Mouse (Mus musculus): Measurements from ENCODE around the gene Olfr1222. TPM values are rescaled to one million over a fixed set of nuclear protein-coding genes. Genes with fewer than 3 reads are reported as not detected.
"Not testable (repeated sequence)": the region's sequence is repeated elsewhere in the genome, so short reads cannot be mapped to it uniquely, and the experiment has no call there.

Gene Olfr1222
- not detected in 2 replicates for polyA plus RNA-seq (2014; fragmentation: Nextera tagmentation; extraction: Ambion mirVana)

DNA sequence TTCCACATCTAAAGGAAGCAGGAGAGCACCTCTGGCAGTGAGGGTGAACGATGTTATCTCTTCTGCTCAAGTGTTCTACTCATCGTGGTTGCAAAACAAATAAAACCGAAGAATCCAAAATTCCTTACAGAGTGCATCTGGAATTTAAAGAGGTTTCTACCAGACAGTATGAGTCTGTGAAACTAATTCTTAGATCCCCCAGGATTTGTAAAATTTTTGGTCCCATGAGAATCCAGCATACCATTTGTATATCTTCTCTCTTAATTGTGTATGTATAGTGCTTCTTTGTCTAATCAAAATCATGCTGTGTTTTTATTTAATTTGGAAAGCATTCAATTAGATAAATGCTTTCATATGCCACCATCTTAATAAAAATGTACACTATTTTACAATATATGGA lies at the start of gene Olfr1222:
Olfr1222 (minus strand) TSS at position 101 of the 400 bp plus-strand sequence.
- no peak for ATAC-seq (replicated peaks; ENCODE audit: insufficient number of reproducible peaks, low FRiP score, low TSS enrichment)
- 37% methylated on average over 3 of the region's 3 CpGs for WGBS (ENCODE audit: insufficient replicate concordance)

GRCm38 (mm10) chr2:89174569-89174968 lies 41.7 kb upstream of the Olfr1222 start, which contains the start of gene Olfr1225:
Olfr1225 (minus strand) TSS chr2:89174669.
- 79% methylated on average over 1 of the region's 1 CpGs for WGBS (ENCODE audit: insufficient replicate concordance)
- Histone ChIP-seq H3K9me3 (replicated peaks; ENCODE audit: control insufficient read depth, low read length) (no peaks in the 10 kb centered on the region), H3K27ac (ENCODE audit: low read depth, low read length) (no peak within 1 kb of the TSS), H3K4me1 (ENCODE audit: control insufficient read depth, insufficient read depth, low read length) (no peaks in the 10 kb centered on the region), H3K36me3 (ENCODE audit: control insufficient read depth, insufficient read depth, low read length) (no peaks in the 10 kb centered on the region), H3K9ac (ENCODE audit: low read depth, low read length) (no peak within 1 kb of the TSS), H3K4me3 (ENCODE audit: low read depth, low read length) (no peak within 1 kb of the TSS), H3K27me3 (ENCODE audit: control insufficient read depth, insufficient read depth, low read length) (no peaks in the 10 kb centered on the region), H3K4me2 (no peak within 1 kb of the TSS)
- ATAC-seq (replicated peaks; ENCODE audit: insufficient number of reproducible peaks, low FRiP score, low TSS enrichment), result no peak

More for the DNA sequence above, at the start of gene Olfr1222:
- Histone ChIP-seq H3K4me2 (no peak within 1 kb of the TSS), H3K4me1 (ENCODE audit: control insufficient read depth, insufficient read depth, low read length) (no peaks in the 10 kb centered on the region), H3K27me3 (ENCODE audit: control insufficient read depth, insufficient read depth, low read length) (no peaks in the 10 kb centered on the region), H3K27ac (ENCODE audit: low read depth, low read length) (no peak within 1 kb of the TSS), H3K4me3 (ENCODE audit: low read depth, low read length) (no peak within 1 kb of the TSS), H3K9ac (ENCODE audit: low read depth, low read length) (no peak within 1 kb of the TSS), H3K9me3 (replicated peaks; ENCODE audit: control insufficient read depth, low read length) (no peaks in the 10 kb centered on the region), H3K36me3 (ENCODE audit: control insufficient read depth, insufficient read depth, low read length) (no peaks in the 10 kb centered on the region)

DNA sequence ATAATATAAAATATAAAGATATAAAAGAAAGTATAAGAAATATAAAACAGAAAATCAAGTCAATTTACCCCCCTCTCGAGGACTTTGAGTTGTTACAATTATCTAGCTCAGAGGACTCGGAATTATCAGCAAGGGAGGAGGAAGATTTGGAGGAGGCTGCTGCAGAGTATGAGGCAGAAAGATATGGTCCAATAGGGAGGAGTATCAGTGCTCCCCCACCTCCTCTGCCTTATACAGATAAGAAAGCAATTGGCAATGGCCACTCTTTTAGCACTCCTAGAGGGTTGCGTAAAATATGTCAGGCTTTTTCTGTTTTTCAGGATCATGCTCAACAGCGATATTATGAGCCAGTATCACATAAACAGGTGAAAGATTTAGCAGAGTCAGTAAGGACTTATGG lies 31.9 kb upstream of the Olfr1222 start:
- not testable (repeated sequence) for H3K9me3 ChIP-seq (replicated peaks; ENCODE audit: control insufficient read depth, low read length); H3K27me3 ChIP-seq (ENCODE audit: control insufficient read depth, insufficient read depth, low read length); ATAC-seq (replicated peaks; ENCODE audit: insufficient number of reproducible peaks, low FRiP score, low TSS enrichment); H3K9ac ChIP-seq (ENCODE audit: low read depth, low read length); H3K4me3 ChIP-seq (ENCODE audit: low read depth, low read length); H3K4me1 ChIP-seq (ENCODE audit: control insufficient read depth, insufficient read depth, low read length); H3K27ac ChIP-seq (ENCODE audit: low read depth, low read length); H3K36me3 ChIP-seq (ENCODE audit: control insufficient read depth, insufficient read depth, low read length); H3K4me2 ChIP-seq
- WGBS (ENCODE audit: insufficient replicate concordance), result 75% methylated on average over 4 of the region's 4 CpGs

DNA sequence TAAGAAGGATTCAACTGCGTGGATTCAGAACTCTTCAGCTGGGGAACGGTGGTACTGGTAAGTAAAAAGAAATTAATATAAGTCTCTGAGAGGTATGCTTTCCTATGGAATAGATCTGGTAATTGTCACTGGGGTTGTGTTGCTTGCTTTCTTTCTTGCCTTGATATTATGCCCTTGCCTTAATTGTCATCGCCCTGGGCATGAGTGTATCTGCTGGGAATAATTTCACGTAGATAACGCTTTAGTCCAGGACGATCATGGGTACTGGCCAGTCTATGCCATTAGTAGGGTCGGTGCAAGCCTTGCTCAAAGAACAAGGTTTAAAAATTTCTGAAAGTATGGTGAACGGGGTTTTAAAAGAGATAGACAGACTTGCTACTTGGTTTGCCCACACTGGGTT lies 31.1 kb upstream of the Olfr1222 start, which contains the start of gene Olfr1224-ps1:
Olfr1224-ps1 (minus strand) TSS at position 101 of the 400 bp plus-strand sequence.
- WGBS (ENCODE audit: insufficient replicate concordance), result 86% methylated on average over 8 of the region's 8 CpGs

GRCm38 (mm10) chr2:89151460-89151859 lies 18.6 kb upstream of the Olfr1222 start, which contains the start of gene Olfr1223:
Olfr1223 (minus strand) TSS chr2:89151560.
- Histone ChIP-seq H3K36me3 (ENCODE audit: control insufficient read depth, insufficient read depth, low read length) (no peaks in the 10 kb centered on the region), H3K4me2 (no peak within 1 kb of the TSS), H3K4me1 (ENCODE audit: control insufficient read depth, insufficient read depth, low read length) (no peaks in the 10 kb centered on the region), H3K4me3 (ENCODE audit: low read depth, low read length) (no peak within 1 kb of the TSS), H3K9me3 (replicated peaks; ENCODE audit: control insufficient read depth, low read length) (no peaks in the 10 kb centered on the region), H3K27me3 (ENCODE audit: control insufficient read depth, insufficient read depth, low read length) (no peaks in the 10 kb centered on the region), H3K27ac (ENCODE audit: low read depth, low read length) (no peak within 1 kb of the TSS), H3K9ac (ENCODE audit: low read depth, low read length) (no peak within 1 kb of the TSS)
- no peak for ATAC-seq (replicated peaks; ENCODE audit: insufficient number of reproducible peaks, low FRiP score, low TSS enrichment)
- WGBS (ENCODE audit: insufficient replicate concordance), result 65% methylated on average over 1 of the region's 1 CpGs

More for the DNA sequence above, 31.1 kb upstream of the Olfr1222 start, which contains the start of gene Olfr1224-ps1:
- H3K36me3 ChIP-seq (ENCODE audit: control insufficient read depth, insufficient read depth, low read length); H3K4me2 ChIP-seq; H3K27me3 ChIP-seq (ENCODE audit: control insufficient read depth, insufficient read depth, low read length); H3K9me3 ChIP-seq (replicated peaks; ENCODE audit: control insufficient read depth, low read length); H3K4me3 ChIP-seq (ENCODE audit: low read depth, low read length); ATAC-seq (replicated peaks; ENCODE audit: insufficient number of reproducible peaks, low FRiP score, low TSS enrichment); H3K4me1 ChIP-seq (ENCODE audit: control insufficient read depth, insufficient read depth, low read length); H3K9ac ChIP-seq (ENCODE audit: low read depth, low read length); H3K27ac ChIP-seq (ENCODE audit: low read depth, low read length): not testable (repeated sequence)

DNA sequence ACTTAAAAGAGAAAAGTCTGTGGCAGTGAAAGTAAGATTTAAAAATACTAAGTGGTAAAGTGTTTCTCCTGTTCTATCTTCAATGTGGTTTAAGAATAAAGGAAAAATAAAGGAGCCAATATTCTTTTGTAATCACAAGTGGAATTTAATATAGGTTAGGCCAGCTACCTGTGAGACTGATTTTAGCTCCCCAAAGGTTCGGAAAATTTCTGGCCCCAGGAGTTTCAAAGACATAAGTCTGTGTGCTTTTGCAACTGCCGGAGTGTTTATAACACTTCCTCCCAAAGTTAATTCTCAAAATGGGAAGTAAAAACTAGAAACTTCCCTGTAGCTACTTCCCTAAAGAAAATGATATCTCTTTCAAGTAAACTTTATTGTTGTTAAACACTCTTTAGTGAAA lies 15.7 kb downstream of the Olfr1222 start, which contains the start of gene Olfr1221:
Olfr1221 (minus strand) TSS at position 101 of the 400 bp plus-strand sequence.
- H3K27me3 ChIP-seq (ENCODE audit: control insufficient read depth, insufficient read depth, low read length), result no peaks in the 10 kb centered on the region
- no peaks in the 10 kb centered on the region for H3K9me3 ChIP-seq (replicated peaks; ENCODE audit: control insufficient read depth, low read length)
- H3K36me3 ChIP-seq (ENCODE audit: control insufficient read depth, insufficient read depth, low read length), result no peaks in the 10 kb centered on the region
- H3K4me3 ChIP-seq (ENCODE audit: low read depth, low read length), result no peak within 1 kb of the TSS
- no peak within 1 kb of the TSS for H3K4me2 ChIP-seq
- no peak for ATAC-seq (replicated peaks; ENCODE audit: insufficient number of reproducible peaks, low FRiP score, low TSS enrichment)
- H3K9ac ChIP-seq (ENCODE audit: low read depth, low read length), result no peak within 1 kb of the TSS
- no peak within 1 kb of the TSS for H3K27ac ChIP-seq (ENCODE audit: low read depth, low read length)
- no peaks in the 10 kb centered on the region for H3K4me1 ChIP-seq (ENCODE audit: control insufficient read depth, insufficient read depth, low read length)
- 88% methylated on average over 2 of the region's 2 CpGs for WGBS (ENCODE audit: insufficient replicate concordance)

GRCm38 (mm10) chr2:89106735-89107134 lies 26.1 kb downstream of the Olfr1222 start, which contains the start of gene Olfr1220:
Olfr1220 (minus strand) TSS chr2:89106835.
- WGBS (ENCODE audit: insufficient replicate concordance), result 74% methylated on average over 3 of the region's 3 CpGs
- no peak within 1 kb of the TSS for H3K9ac ChIP-seq (ENCODE audit: low read depth, low read length)
- H3K4me1 ChIP-seq (ENCODE audit: control insufficient read depth, insufficient read depth, low read length), result no peaks in the 10 kb centered on the region
- no peaks in the 10 kb centered on the region for H3K9me3 ChIP-seq (replicated peaks; ENCODE audit: control insufficient read depth, low read length)
- no peaks in the 10 kb centered on the region for H3K36me3 ChIP-seq (ENCODE audit: control insufficient read depth, insufficient read depth, low read length)
- no peaks in the 10 kb centered on the region for H3K27me3 ChIP-seq (ENCODE audit: control insufficient read depth, insufficient read depth, low read length)
- ATAC-seq (replicated peaks; ENCODE audit: insufficient number of reproducible peaks, low FRiP score, low TSS enrichment), result no peak
- no peak within 1 kb of the TSS for H3K4me3 ChIP-seq (ENCODE audit: low read depth, low read length)
- H3K27ac ChIP-seq (ENCODE audit: low read depth, low read length), result no peak within 1 kb of the TSS
- H3K4me2 ChIP-seq, result no peak within 1 kb of the TSS

GRCm38 (mm10) chr2:89105651-89106050 lies 27.2 kb downstream of the Olfr1222 start:
- no peaks in the 10 kb centered on the region for H3K27me3 ChIP-seq (ENCODE audit: control insufficient read depth, insufficient read depth, low read length)
- no peak for ATAC-seq (replicated peaks; ENCODE audit: insufficient number of reproducible peaks, low FRiP score, low TSS enrichment)

GRCm38 (mm10) chr2:89093848-89094247 lies 39.0 kb downstream of the Olfr1222 start:
- no peak for ATAC-seq (replicated peaks; ENCODE audit: insufficient number of reproducible peaks, low FRiP score, low TSS enrichment)
- Histone ChIP-seq H3K27me3 (ENCODE audit: control insufficient read depth, insufficient read depth, low read length) (no peaks in the 10 kb centered on the region), H3K27ac (ENCODE audit: low read depth, low read length) (no peak overlapping the region), H3K9me3 (replicated peaks; ENCODE audit: control insufficient read depth, low read length) (no peaks in the 10 kb centered on the region), H3K36me3 (ENCODE audit: control insufficient read depth, insufficient read depth, low read length) (no peaks in the 10 kb centered on the region), H3K4me3 (ENCODE audit: low read depth, low read length) (no peak overlapping the region), H3K4me2 (no peak overlapping the region), H3K4me1 (ENCODE audit: control insufficient read depth, insufficient read depth, low read length) (no peaks in the 10 kb centered on the region), H3K9ac (ENCODE audit: low read depth, low read length) (no peak overlapping the region)
- WGBS (ENCODE audit: insufficient replicate concordance), result 88% methylated on average over 1 of the region's 1 CpGs

More at GRCm38 (mm10) chr2:89105651-89106050, 27.2 kb downstream of the Olfr1222 start:
- Histone ChIP-seq H3K4me3 (ENCODE audit: low read depth, low read length) (no peak overlapping the region), H3K27ac (ENCODE audit: low read depth, low read length) (no peak overlapping the region), H3K4me2 (no peak overlapping the region), H3K4me1 (ENCODE audit: control insufficient read depth, insufficient read depth, low read length) (no peaks in the 10 kb centered on the region), H3K36me3 (ENCODE audit: control insufficient read depth, insufficient read depth, low read length) (no peaks in the 10 kb centered on the region), H3K9ac (ENCODE audit: low read depth, low read length) (no peak overlapping the region), H3K9me3 (replicated peaks; ENCODE audit: control insufficient read depth, low read length) (no peaks in the 10 kb centered on the region)

Measured in heart, embryonic 11.5 days (tissue).